Mouse (Mus musculus) lung, postnatal 0 days (tissue): ENCODE results near the gene Pkp2.

Source experiments
- CTCF ChIP-seq: IDR thresholded peaks from 2 replicates; pipeline ENCODE4 v1.5.1; 2016; ENCODE audit warnings: antibody characterized with exemption, mild to moderate bottlenecking
- EP300 ChIP-seq: IDR thresholded peaks from 2 replicates; pipeline ENCODE4 v1.6.1; 2016; ENCODE audit warnings: antibody characterized with exemption, mild to moderate bottlenecking, control low read depth

DNA sequence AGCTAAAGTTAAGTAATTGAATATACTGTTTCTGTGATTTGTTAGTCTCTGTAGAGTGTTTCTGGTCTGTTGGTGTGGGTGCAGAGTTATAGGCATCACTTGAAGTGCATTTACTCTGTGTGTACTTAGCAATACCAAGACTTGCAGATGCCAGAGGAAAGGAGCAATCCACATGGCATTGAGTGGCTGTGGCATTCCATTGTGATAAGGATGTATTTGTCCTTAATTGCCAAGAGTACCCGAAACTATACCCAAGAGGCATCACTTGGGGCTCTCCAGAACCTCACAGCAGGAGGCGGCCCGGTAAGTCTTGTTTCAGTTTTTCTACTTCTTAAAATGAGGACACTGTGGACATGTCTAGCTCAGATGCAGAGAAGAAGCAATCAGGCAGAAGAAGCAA lies 49.3 kb downstream of the Pkp2 start:
- TF ChIP-seq CTCF = no peak
- peak; percentile 93 for TF ChIP-seq EP300
